Mouse (Mus musculus): ENCODE measurements around the gene Csad.

The Csad gene

DNA sequence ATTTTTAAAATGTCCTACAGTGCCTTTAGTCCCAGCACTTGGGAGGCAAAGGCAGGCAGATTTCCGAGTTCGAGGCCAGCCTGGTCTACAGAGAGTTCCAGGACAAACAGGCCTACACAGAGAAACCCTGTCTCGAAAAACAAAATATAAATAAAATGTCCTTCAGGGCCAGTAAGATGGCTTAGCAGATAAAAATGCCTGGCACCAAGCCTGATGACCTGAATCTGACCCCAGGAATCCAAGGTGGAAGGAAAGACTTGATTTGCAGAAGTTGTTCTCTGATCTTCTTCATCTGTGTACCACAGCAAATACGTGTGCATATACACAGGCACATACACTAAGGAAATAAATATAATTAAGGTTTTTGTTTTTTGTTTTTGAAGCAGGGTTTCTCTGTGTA, 9.2 kb downstream of the Csad start:
- no peak for DNase-seq

DNA sequence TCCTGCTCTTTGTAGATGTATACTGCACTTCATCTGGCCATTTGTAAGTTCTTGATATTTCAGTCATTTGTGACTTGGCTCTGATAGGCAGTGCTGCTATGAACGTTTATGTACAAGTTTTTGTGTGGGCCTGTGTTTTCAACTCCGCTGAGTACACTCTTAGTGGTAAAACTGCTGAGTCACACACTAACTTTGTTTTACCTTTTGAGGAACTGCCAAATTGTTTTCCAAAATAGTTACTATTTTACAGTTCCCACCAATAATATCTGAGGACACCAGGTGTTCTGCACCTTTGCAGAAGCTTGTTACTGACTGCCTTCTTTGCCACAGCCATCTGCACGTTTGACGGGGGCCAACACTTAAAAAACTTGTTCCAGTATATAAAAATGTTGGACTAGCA, 10.1 kb downstream of the Csad start:
- DNase-seq: no peak

DNA sequence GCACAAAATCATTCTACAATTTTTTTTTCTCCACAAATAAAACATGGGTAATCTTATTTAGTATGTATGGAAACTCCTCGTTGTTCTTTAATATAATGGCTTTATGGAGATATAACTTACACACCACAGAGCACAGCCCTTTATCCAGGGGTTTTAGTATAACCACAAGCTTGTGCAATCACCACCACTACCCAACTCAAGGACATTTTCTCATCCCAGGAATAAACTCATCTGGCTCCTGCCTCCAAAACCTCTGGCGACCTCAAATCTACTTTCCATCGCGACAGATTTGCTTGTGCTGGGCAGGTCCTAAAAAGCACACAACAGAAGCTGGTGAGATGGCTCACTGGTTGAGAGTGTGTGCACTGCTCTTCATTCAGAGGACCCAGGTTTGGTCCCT, 10.9 kb downstream of the Csad start:
- DNase-seq: no peak

DNA sequence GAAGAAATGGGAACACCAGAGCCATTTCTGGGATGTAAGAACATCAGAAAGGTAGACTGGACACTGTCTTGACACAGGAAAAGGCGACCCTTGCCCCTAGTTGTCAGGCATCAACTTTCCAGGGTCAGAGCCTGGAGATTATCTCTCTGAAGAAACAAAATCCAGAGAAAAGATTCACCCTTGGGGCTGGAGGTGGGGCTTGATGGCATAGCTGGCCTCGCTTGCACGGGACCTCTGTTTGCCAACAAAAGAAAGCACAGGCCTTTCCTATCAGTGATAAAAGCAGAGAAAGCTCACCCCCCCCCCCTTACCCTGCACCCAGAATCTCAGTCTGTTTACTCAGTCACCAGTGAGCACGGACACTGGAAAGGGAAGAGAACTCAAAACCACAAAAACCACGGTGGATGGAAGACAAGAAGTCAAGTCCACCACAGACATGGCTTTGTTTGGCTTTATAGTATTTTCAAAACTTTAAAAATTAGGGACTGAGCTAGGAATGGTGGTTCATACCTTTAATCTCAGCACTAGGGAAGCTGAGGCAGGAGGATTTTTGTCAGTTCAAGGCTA, 11.6 kb downstream of the Csad start:
- DNase-seq: no peak

DNA sequence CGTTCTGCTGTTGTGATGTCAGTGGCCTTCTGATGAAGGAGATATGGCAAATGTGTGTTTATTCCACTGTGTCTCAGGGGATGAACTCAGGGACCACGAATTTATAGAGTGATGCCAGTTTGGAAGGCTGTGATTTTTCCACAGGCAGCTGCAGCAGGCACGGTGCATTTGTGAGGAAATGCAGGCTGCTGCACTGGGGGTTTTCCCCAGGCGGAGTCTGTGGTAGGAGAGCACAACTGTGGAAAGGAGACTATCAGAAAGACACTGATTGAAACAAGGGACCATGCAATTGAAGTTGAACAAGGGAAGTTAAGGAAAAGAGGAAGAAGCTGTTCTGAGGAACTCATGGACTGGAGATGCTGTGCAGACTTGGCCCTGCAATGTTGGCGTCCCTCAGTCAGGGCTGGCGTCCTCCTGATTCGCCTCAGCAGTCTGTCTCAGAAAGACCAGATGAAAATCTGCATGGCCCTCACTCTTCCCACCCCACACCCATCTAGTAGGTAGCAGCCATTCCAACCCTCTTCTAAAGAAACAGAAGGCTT, 12.2 kb downstream of the Csad start:
- no peak for DNase-seq

DNA sequence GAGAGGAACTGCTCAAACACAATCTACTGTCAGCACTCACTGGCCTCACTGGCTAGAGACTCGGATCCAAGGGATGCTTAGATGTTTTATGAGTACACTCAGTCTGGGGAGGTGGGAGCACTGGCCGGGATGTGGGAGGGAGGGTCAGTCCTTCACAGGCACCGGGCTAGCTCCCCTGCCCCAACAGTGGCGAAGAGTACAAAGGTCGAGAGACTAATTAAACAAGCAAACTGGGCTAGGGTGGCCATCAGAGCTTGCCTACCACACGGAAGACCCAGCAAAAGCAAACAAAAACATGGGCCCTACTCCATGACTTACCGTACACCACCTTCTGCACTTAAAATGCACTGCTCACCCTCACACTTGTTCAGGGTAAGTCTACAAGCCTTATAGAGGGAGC, 12.8 kb downstream of the Csad start:
- no peak for DNase-seq

DNA sequence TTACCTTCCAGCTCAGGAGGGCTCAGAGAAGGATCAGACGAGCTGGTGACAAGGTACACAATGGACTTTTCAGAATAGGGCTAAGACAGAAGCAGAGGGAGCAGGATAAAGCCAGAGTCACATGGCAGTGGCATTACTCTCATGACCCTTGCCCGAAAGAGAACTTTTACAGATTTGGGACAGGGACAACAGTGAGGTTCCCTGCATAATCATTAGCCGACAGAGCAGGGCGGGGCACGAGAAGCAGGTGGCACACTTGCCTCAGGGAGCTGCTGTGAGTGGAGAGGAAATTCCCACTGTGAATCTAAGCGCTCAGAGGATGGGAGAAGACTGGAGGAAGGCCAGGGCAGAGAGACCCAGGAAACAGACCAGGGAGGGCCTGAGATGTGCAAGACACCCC, 15.6 kb downstream of the Csad start:
- no peak for DNase-seq

DNA sequence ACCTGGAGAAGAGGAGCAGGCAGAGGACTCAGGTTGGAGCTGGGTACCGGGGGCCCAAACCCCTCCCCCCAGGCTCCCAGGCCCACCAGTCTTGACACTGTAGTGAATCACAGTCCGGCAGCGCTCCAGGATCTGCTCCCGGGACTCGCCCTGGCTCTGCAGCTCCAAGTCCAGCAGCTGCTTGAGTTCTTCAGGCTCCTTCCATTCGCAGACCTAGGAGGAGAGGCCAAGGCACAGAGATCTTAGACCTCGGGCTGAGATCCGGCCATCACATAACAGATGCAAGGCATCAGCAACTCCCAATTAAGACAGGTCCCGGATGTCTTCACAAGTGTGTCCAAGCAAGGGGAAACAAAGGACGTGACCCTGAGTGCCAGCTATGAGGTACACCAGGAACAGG, 16.4 kb downstream of the Csad start:
- peak; percentile 97 for DNase-seq

DNA sequence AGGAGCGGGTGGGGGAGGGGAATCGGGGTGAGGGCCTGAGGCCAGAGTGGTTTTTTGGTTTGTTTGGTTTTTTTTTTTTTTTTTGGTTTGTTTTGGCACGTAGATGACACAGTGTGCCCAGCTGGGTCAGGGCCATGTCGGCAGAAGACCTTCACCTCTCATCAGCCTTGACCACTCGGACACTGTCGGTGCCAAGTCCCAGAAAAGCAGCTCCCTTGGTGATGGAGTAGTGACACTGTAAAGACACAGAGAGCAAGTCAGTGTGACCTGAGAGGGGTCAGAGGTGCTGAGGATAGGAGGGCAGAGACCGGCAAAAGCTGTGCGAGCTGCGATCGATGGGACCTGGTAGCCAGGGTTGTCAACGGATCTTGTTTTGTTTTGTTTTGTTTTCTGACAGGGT, 18.3 kb downstream of the Csad start:
- no peak for DNase-seq

DNA sequence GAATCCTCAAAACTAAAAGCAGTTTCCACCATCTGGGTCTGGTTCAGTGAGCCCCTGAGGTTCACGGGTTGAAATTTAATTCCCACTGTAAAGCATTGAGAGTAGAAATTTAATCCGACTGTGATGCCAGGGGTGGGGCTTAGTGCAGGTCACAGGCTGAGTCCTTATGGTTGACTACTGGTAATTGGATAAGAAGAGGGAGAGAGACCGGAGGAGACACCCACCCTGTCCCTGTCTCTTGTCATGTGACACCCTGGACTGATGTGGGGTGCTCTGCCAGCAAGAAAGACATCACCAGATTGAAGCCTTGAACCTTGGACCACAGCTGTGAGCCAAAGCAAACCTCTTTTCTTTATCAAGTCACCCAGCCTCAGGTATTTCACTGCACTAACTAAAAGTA, 21.4 kb downstream of the Csad start:
- DNase-seq: no peak

DNA sequence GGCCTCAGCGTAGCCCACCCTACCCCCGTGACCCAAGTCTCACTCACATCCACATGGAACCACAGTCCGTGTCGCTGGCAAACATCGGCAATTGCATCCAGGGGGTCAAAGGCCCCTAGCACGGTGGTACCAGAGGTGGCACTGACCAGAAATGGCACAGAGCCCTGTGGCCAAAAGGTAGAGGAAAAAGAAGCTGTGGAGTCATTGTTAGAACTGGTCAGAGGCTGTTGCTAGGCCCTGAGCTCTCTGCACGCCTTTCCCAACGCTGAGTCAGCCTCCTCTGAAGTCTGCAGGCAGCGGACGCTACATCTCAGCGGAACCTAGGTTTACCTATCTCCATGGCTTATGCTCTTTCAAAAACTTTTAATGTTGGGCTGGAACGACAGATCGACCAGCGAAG, 24.6 kb downstream of the Csad start:
- DNase-seq: peak; percentile 84

DNA sequence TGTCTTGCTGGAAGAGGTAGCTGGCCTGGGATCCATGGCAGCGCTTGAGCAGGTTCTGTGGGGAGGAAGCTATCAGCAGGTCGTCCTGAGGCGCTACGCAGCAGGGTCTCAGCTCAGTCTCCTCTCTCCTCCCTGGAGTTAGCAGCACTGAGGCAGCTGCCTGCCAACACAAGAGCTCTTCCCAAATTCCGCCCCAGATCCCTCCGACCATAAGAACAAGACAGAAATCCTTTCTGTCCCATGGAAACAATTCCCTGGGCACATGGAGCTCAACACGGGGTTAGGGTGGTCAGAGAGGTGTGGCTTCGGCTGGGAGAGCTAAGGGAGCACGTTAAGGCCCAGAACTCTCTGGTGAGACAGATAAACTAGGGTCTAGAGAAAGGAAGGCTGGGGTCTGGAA, 25.4 kb downstream of the Csad start:
- DNase-seq: no peak

DNA sequence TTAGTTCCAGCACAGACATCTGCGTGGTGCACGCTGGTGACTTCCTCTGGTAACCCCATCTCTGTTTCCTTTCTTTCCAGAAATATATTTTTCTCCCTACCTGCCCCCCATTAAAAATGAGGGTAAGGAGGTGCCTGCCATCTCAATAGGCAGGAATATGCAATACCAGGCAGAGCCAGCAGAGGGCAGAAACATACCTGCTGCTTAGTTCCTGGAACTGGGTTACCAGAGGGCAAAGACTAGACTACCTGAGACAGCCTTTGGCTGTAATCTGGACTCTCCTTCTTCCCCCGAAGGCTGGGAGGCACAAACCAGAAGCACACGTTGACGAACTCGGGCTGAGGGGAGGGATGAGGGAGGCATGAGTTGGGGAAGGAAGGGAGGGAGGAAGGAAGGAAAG, 26.2 kb downstream of the Csad start:
- DNase-seq: peak; percentile 96

DNA sequence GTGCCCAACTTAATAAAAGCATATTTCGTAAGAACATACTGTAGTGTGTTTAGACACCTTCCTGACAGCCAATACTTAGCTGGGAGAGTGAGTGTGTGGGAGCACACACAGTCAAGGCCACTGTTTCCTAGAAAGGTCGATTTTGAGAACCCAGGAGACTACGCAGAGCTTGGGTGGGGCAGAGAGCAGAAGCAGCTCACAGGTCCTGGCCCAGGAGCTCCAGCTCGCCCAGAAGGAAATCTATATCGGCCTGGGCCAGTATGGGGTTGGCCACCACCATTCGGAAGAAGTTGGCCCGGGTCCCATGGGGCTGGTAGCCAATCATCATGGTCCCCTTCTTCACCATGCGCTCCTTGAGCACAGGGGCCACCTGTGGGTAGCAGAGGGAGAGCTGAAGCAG, 27.1 kb downstream of the Csad start:
- DNase-seq: peak; percentile 88

DNA sequence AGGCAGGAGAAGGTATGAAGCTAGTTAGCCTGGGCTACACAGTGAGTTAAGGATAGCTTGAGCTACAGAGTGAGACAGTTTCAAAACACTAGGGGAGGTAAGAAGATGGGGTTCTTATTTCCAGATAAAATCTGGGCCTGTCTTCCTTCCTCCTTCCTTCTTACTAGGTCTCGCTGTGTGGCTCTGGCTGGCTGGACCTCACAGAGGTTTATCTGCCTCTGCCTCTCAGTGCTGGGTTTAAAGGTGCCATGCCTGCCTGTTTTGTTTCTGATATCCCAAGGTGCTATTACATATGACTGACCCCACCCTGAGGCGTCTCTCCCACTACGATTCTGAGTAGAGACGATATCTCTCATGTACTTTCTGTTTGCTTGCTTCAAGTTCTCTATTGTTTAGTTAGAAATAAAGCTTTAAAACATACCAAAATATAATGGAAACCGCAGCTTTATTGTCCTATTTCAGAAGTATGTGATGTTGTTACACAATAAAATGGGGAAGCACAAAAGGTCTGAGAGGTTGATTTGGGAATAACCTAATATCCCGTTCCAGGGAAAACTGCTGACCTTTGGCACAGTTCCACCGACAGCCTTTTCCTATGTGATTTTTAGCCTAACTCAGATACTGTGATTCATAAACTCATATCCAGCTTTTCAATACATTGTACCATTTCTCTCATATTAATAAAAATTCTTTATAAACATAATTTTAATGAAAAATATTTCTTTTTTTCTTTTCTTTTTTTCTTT, 27.8 kb downstream of the Csad start:
- peak; percentile 87 for DNase-seq

DNA sequence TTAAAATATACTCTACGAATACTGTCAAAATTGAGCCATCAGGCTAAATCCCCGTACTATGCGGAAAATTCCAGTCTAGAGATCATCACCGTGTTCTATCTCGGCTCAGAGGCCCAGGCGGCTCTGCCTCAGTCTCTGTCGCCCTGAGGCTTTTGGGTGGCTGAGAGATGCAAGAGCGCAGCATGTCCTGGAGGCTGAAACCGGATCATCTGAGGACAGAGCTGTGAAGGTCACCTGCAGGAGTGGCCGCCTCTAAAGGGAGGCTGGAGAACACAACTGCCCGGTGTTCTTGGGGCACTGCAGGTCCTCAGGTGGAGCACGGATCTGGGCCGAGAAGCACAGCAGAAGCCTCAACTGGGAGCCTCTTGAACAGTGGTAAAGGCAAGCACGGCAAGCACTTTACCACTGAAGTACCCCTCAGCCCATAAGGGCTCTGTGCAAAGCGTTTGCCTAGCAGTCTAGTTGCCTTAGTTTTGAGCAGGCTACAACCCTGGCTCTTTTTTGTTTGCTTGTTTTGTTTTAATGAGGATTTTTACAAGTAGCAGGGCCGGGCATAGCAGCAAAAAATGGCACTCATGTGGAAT, 28.7 kb downstream of the Csad start:
- no peak for DNase-seq

DNA sequence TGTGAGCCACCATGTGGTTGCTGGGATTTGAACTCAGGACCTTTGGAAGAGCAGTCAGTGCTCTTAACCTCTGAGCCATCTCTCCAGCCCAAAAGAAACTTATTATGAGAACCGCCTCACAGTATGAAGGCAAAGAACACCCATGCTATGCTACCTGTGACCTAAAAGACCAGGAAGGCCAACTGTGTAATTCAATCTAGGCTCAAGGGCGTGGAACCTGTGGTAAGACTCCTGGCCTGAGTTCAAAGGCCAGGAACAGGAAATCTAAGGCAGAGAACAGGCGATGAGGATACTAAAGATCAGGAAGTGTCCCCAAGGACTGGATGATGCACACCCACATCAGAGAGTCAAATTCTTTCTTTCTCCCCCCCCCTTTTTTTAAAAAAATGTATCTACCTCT, 30.9 kb downstream of the Csad start:
- DNase-seq: no peak

DNA sequence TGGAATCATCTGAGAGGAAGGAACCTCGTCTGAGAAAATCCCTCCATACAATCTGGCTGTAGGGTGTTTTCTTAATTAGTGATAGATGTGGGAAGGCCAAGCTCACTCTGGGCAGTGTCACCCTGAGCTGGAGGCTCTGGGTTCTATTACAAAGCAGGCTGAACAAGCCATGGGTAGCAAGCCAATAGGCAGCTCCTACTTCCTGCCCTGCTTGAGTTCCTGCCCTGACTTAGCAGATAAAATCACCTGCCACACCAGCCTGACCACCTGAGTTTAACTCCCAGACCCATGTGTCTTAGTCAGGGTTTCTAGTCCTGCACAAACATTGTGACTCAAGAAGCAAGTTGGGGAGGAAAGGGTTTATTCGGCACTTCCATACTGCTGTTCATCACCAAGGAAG, 35.5 kb downstream of the Csad start:
- DNase-seq: no peak

DNA sequence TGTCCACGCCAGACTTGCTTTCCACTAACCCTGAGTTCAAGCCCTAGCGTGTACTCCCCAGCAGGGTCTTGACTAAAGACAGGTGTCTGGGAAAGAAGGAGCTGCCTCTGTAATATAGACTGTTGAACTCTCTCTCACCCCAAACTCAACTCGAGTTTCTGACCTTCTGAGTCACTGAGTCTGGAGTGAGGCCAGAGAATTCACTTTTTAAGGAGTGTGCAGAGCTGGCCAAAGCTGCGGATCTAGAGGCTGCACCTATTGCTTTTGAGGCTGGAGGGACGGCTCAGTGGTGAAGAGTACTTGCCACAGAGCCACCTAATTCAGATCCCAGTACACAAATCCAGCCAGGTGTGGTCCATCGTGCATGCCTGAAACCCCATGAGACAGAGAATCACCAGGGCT, 36.9 kb downstream of the Csad start:
- DNase-seq: no peak

DNA sequence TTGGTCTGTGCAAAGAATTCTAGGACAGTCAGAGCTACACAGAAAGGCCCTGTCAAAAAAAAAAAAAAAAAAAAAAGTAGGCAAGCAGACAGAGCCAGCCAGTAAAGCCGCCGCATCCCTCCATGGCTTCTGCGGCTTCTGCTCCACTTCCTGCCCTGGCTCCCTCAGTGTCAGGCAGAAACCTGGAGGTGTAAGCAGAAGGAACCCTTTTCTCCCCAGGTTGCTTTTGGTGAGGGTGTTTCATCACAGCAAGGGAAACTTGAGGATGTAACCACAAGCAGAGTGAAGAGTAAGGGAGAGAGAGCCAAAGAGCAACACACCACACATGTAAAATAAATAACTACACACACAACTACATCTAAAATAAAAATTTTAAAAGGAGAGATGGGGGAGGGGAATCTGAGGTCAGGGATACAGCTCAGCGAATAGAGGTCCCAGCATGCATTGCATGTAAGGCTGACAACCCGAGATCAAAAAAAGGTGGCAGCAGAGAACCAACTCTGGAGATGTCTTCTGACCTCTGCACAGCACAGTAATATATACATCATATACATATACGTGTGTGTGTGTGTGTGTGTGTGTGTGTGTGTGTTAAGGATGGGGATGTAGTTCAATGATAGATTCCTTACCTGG, 38.9 kb downstream of the Csad start:
- DNase-seq: no peak

DNA sequence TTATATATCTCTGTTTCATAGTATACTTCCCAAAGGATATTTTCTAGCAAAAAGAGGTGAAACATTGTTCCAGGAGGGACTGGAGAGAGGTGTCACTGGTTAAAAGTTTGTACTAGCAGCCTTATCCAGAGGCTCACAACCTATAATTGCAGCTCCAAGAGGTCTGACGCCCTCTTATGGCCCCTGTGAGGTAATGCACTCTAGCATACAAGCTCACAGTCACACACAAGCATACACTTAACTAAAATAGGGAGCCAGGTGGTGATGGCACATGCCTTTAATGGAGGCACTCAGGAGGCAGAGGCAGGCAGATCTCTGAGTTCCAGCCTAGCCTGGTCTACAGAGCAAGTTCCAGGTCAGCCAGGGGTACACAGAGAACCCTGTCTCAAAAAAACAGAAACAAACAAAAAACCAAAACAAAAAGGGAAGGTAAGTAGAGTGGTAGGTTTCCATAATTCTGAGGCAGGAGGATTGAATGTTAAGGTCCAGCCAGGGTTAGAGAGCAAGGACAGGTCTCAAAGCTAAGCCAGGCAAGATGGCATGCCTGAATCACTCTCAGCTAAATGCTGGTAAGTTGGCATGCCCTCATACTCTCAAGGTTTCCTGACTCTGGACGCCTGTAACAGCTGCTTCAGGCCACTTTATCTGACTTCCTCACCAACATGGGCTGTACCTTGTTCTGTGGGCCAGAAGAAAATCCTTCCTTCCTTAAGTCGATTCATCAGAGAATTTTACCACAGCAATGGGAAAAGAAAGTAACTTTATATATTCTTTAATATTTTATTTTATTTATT, 40.4 kb downstream of the Csad start:
- no peak for DNase-seq

DNA sequence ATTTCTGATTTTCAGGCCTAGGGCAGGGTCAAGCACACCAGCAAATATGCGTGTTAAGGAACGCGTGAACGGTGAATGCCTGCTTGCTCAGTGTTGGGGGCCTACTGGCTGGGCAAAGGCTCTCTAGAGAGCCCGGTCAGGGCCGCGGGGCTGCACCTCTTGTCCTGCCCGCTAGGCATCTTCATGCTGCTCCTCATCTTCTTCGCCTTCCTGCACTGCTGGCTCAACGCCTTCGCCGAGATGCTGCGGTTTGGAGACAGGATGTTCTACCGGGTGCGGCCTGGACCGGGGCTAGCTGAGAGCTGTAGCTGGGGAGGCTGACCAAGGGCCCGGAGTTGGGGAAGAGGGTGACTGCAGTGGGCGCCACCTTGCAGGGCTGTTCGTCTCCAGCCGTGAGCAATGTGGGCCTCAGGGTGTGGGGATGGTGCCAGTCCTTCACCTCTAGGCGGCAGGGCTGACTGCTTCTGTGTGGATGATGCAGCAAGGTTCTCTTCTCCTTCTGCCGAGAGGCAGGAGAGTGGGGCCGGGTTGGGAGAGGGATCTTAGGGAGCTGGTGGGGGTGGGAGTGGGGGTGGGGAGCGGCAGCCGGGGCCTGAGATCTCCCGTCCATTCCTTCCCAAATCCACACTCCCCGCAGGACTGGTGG, 44.0 kb downstream of the Csad start:
- peak; percentile 88 for DNase-seq

DNA sequence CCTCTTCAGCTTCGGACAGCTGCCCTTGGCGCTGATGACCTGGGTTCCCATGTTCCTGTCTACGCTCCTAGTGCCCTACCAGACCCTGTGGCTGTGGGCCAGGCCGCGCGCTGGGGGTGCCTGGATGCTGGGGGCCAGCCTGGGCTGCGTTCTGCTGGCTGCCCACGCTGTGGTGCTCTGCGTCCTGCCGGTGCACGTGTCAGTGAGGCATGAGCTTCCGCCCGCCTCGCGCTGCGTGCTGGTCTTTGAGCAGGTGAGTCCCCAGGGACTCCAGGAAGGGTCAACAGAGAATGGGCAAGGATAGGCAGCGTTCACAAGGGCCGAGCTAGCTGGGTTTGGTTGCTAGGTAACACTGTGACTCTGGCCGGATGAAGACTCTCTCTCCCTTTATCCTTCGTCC, 47.7 kb downstream of the Csad start:
- peak; percentile 88 for DNase-seq

All from heart, adult 11 months (tissue).